In genomic region chr17:49942674-49943073, GRCm38 (mm10) we compare ENCODE assay signal across 9 mouse cellular contexts.
A peak's percentile ranks its signal among the peaks of the same experiment; 100 is the strongest.
DNase-seq lines count a peak whose midpoint lies in the region; ATAC-seq and TF ChIP-seq lines count a peak whose summit lies in the region.
"Had no signal": no experiment of that assay in that cellular context is flagged by ENCODE, and none has a peak within 500 bp of the region (broad histone marks: within the 10 kb centered on the region; RNA-seq: fewer than 3 reads in every experiment).

No protein-coding gene starts in this region.

- TF ChIP-seq POLR2A in spleen, adult 2 months (IDR thresholded peaks at IDR 0.05; ENCODE audit: low read depth, low read length) = no peak

- DNase-seq in frontal cortex, postnatal 25 days (ENCODE audit: low spot score in 2 of 2) = no peak
- DNase-seq in spleen, adult 2 months (ENCODE audit: low read depth in 1 of 2, low spot score in 2 of 2) = peak in 1 of 2 experiments; percentile 11
- DNase-seq in spleen, adult 18-20 months = no peak
- DNase-seq in induced T-regulatory cell, adult 2 months (ENCODE audit: low read depth) = peak; percentile 57
- peak; percentile 63 for DNase-seq in thymus, postnatal 4 days
- no peak for DNase-seq in layer of hippocampus, postnatal 25 days (ENCODE audit: extremely low spot score in 1 of 2, low spot score in 1 of 2)
- no peak for DNase-seq in forebrain, embryonic 10.5 days (ENCODE audit: extremely low spot score, low spot score)

- peak; percentile 47; the same call in 1 of the 2 replicates for ATAC-seq in frontal cortex, adult (ENCODE audit: low TSS enrichment)

- WGBS in spleen, adult 2 months = 76% methylated on average over 6 of the region's 6 CpGs
- 73% methylated on average over 6 of the region's 6 CpGs for WGBS in forebrain, embryonic 10.5 days

- no peaks in the 10 kb centered on the region for H3K27me3 ChIP-seq in spleen, adult 2 months (ENCODE audit: control insufficient read depth, insufficient read depth, low read length)
- no peaks in the 10 kb centered on the region for H3K27me3 ChIP-seq in forebrain, embryonic 10.5 days (ENCODE audit: poor library complexity, severe bottlenecking)
- H3K27me3 ChIP-seq: hindbrain, embryonic 15.5 days had no signal

- no peaks in the 10 kb centered on the region for H3K4me1 ChIP-seq in spleen, adult 2 months (ENCODE audit: control insufficient read depth, insufficient read depth, insufficient read length)
- H3K4me1 ChIP-seq in forebrain, embryonic 10.5 days = peaks cover 14% of the 10 kb centered on the region
- H3K4me1 ChIP-seq: hindbrain, embryonic 15.5 days had no signal

- no peak overlapping the region for H3K4me3 ChIP-seq in spleen, adult 2 months (ENCODE audit: extremely low read depth, insufficient read depth, insufficient read length)
- H3K4me3 ChIP-seq in forebrain, embryonic 10.5 days = no peak overlapping the region
- H3K4me3 ChIP-seq: hindbrain, embryonic 15.5 days had no signal

- no peaks in the 10 kb centered on the region for H3K36me3 ChIP-seq in spleen, adult 2 months (ENCODE audit: control insufficient read depth, insufficient read depth, low read length)
- no peaks in the 10 kb centered on the region for H3K36me3 ChIP-seq in forebrain, embryonic 10.5 days (replicated peaks)
- H3K36me3 ChIP-seq: hindbrain, embryonic 15.5 days had no signal

- no peak overlapping the region for H3K27ac ChIP-seq in spleen, adult 2 months (ENCODE audit: insufficient read depth, low read length)
- no peak overlapping the region for H3K27ac ChIP-seq in forebrain, embryonic 10.5 days
- H3K27ac ChIP-seq: hindbrain, embryonic 15.5 days had no signal

- peak; percentile 38; the same call in 1 of the 2 replicates for TF ChIP-seq CTCF in spleen, adult 2 months (IDR thresholded peaks at IDR 0.05; ENCODE audit: extremely low read depth, insufficient read depth, insufficient read length, insufficient replicate concordance)

- no peaks in the 10 kb centered on the region for H3K9me3 ChIP-seq in forebrain, embryonic 10.5 days
- H3K9me3 ChIP-seq: hindbrain, embryonic 15.5 days had no signal

Comparison
In these comparisons a context has a peak if more than half of its experiments do, and no peak if none do; other contexts are left out.
1. DNase-seq: peak in induced T-regulatory cell, adult 2 months (single experiment) and thymus, postnatal 4 days (single experiment); none in frontal cortex, postnatal 25 days (0 of 2), spleen, adult 18-20 months (0 of 2), layer of hippocampus, postnatal 25 days (0 of 2) and forebrain, embryonic 10.5 days (single experiment).